Mouse (Mus musculus) adrenal gland, adult 18-20 months (tissue): ENCODE results near the gene Tbc1d9b. TPM values are rescaled to one million over a fixed set of nuclear protein-coding genes. Genes with fewer than 3 reads are reported as not detected.

Source experiments
- DNase-seq, 2 experiments: peaks; one replicate each; pipeline ENCODE4 v3.0.0; 2021 to 2022; ENCODE audit warnings: low spot score in 2 of 2
- total RNA-seq, 2 experiments: library from RNA; stranded (reverse); gene quantifications; 1 replicate in 1 of 2; 2 replicates in 1 of 2; pipeline ENCODE4 v1.2.3; 2021

Tbc1d9b gene
- total RNA-seq, 2 experiments from 2014 or later = 121 to 127 TPM

DNA sequence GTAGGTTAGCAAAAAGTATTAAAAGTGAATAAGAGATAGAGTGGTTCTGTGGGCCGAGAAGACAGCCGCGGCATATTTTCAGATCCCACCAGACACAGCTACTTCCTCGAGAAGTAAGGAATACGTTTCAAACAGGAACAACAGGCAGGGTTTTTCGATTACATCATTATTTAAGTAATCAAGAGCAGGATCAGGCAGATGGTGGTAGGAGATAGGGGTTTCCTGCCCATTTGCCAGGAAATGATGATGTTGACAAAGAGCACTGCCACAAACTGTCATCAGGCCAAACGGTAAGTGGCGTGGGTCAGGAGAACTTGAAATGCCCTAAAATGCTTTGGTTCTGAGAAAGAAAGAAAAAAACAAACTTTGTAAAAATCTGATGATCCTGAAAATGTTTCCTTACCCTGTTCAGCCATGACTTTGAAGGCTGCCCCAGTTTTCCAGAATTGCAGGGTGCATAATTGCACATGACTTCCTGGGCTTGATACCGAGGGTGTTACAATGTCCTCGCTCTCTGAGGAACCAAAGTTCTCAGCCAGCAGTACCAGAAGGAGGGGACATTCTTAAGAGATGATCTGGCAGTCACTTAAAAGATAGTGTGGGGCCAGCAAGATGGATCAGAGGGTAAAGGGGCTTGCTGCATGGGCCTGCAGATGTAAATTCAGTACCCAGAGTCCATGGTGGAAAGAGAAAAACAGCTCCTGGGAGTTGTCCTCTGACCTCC is 3.1 kb downstream of the Tbc1d9b start:
- DNase-seq = no peak

GRCm38 (mm10) chr11:50138206-50138822 is 7.1 kb downstream of the Tbc1d9b start:
- no peak for DNase-seq

- DNase-seq = no peak
These were observed 8.4 kb downstream of the Tbc1d9b start for GRCm38 (mm10) chr11:50139571-50139970.

DNA sequence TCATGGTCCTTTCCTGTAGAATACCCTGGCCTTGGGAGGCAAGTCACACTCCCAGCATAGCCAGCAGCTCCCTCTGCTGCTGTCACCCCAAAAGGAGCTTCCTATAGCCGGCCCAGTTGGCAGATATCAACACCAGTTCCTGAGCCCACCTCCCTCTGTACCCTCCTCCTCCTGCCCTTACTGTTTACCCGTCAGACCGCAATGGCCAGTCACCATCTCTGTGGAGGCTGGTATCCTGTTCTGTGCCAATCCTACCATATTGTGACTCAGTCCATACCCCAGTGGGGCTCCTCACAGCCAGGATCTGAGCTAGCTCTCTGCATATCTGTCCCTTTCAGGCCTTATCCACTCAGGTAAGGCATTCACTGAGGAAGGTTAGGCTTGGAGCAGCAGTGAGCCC is 14.3 kb downstream of the Tbc1d9b start:
- no peak for DNase-seq

DNA sequence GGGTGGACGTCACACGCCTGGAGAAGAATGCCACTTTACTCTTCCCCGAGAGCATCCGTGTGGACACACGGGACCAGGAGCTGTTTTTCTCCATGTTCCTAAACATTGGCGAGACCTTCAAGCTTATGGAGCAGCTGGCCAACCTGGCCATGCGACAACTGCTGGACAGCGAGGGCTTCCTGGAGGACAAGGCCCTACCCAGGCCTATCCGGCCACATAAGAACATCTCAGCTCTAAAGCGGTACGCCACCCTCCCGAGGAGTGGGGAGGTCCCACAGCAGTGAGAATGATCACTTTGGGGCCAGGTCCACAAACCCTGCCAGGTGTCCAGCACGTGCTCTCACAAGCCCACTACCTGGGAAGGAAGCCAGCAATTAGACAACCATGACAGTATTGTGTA is 14.9 kb downstream of the Tbc1d9b start:
- DNase-seq = no peak

DNA sequence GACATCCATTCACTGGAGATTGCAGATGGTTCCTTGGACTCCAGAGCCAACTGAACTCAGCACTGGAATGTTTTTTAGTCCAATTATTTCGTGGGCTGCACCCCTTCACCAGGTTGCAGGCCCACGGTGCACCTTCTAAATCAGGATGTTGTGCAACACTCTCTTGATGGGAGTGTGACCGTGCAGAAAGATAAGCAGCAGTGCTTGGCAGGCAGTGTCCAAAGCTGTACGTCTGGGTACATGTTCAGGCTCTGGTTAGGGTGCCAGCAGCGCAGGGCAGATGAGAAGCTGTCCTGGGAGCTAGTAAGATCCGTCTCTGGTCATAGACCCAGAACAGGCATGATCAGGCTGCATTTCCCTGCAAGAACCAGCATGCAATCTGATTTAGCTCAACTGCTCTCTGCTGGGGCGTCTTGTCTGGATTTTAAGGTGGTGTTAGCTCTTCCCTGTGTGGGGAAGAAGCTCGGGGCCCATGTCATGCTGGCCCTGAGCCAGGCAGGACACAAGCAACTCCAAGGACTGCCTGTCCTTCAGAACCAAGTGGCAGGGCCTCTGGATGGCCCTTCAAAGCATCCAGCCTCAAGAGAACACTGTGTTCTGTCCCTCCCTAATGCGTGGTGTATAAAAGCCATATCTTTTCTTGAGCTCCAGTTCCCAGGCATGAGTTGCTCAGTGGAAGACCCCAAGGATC is 16.2 kb downstream of the Tbc1d9b start:
- peak in 1 of 2 experiments; percentile 27 for DNase-seq

GRCm38 (mm10) chr11:50147958-50148476 is 16.8 kb downstream of the Tbc1d9b start:
- no peak for DNase-seq

GRCm38 (mm10) chr11:50149200-50149599 is 18.0 kb downstream of the Tbc1d9b start:
- DNase-seq = no peak

DNA sequence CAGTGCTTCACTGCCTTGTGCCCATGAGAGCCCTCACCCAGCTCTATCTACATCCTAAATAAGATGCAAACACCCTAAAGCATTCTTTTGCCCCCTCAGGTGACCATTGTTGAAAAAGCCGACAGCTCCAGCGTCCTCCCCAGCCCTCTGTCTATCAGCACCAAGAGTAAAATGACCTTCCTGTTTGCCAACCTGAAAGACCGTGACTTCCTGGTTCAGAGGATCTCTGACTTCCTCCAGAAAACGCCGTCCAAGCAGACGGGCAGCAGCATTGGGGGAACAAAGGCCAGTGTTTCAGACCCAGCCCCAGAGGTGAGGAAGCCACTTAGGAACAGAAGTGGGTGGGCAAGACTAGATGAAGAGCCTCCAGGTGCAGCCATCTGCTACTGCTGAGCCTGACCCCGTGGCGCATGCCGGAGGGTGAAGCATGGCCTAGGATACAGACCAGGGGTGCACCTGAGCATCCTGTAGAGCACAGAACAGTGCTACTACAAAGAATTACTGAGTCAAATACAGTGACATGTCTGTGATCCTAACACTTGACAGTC is 18.5 kb downstream of the Tbc1d9b start:
- no peak for DNase-seq

GRCm38 (mm10) chr11:50151374-50151773 is 20.2 kb downstream of the Tbc1d9b start:
- DNase-seq = no peak

DNA sequence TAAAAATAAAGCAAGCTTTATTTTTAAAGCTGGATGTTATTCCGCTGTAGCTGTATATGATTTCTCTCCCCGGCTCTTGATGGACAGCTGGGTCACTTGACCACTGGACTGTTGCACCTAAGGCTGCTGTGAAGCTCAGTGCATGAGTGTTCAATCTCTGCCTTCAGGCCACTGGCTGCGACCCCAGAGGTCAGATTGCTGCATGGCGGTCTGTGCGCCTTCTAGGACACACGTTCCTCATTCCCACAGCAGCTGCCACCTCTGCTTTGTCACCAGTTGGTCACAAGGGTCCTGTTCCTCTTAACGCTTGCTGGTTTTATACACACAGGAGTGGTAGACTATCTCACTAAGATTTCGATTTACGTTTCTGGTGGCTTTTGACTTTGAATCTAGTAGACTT is 23.0 kb downstream of the Tbc1d9b start:
- DNase-seq = no peak

- DNase-seq = no peak
These were observed 23.8 kb downstream of the Tbc1d9b start for GRCm38 (mm10) chr11:50154777-50155520.

- no peak for DNase-seq
These were observed 24.6 kb downstream of the Tbc1d9b start for GRCm38 (mm10) chr11:50155785-50156184.

GRCm38 (mm10) chr11:50156725-50157258 is 25.6 kb downstream of the Tbc1d9b start:
- DNase-seq = no peak

GRCm38 (mm10) chr11:50158346-50158745 is 27.1 kb downstream of the Tbc1d9b start:
- DNase-seq = no peak

GRCm38 (mm10) chr11:50159347-50159746 is 28.2 kb downstream of the Tbc1d9b start:
- no peak for DNase-seq

- DNase-seq = peak; percentile 56 to 62
These were observed 30.5 kb downstream of the Tbc1d9b start for GRCm38 (mm10) chr11:50161578-50162304.

- DNase-seq = no peak
These were observed 31.3 kb downstream of the Tbc1d9b start for GRCm38 (mm10) chr11:50162338-50163050.

- DNase-seq = no peak
These were observed 37.2 kb downstream of the Tbc1d9b start for GRCm38 (mm10) chr11:50168352-50168751.
